Mouse (Mus musculus): ENCODE results near the gene Ttll5. TPM values are rescaled to one million over a fixed set of nuclear protein-coding genes. Genes with fewer than 3 reads are reported as not detected.
A peak's percentile ranks its signal among the peaks of the same experiment; 100 is the strongest.

Gene Ttll5
- total and polyA plus RNA-seq, 3 experiments, result 7.4 to 18.5 TPM; not detected in 1

DNA sequence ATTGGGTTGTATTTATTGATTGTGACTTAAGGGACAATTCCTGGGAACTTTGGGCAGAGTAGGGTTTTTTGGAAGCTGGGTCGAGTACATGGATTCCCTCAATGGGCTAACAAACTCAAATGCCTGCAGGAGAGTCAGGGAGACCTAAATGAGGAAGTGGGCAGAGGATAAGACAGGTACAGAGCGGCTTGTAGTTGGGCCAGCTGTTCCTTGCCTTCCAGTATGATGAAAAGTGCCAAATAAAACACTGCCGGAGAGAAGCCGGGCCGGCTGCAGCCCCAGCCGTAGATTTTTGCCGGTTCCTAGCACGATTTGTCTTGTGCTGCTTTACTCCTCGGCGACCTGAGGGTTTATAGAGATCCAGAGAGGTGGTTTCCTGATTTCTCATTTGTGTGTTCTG, 104.1 kb downstream of the Ttll5 start:
- H3K36me3 ChIP-seq (ENCODE audit: control insufficient read depth in 1 of 2, insufficient read depth in 2 of 2, low read length in 2 of 2), result no peaks in the 10 kb centered on the region; a peak in 1 of 4 replicates

DNA sequence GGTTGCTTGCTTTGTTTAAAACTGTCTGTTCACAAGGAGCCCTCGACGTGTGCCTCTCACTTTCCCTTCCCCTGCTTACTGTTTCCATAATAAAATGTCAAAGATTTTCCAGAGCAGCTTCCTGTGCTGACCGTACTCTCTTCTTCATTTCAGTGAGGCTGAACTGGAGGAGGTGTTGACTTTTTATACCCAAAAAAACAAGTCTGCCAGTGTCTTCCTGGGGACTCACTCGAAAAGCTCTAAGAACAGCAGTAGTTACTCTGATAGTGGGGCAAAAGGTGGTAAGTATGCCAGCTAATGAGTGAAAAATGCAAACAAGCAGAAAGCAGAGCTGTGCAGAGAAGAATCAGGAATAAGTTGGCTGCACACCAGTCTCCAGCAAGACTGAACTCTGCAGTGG, 105.3 kb downstream of the Ttll5 start:
- H3K9ac ChIP-seq (ENCODE audit: control insufficient read depth, low read depth, low read length, poor library complexity, severe bottlenecking), result no peak overlapping the region
- no peaks in the 10 kb centered on the region for H3K27me3 ChIP-seq (ENCODE audit: control insufficient read depth in 1 of 2, insufficient read depth in 2 of 2, low read length in 2 of 2)
- H3K79me2 ChIP-seq (ENCODE audit: control insufficient read depth, insufficient read depth, low read length, poor library complexity), result no peaks in the 10 kb centered on the region
- H3K9me3 ChIP-seq (replicated peaks; ENCODE audit: insufficient read depth, low read length), result no peaks in the 10 kb centered on the region
- no peak for DNase-seq (ENCODE audit: low read depth, low spot score)
- TF ChIP-seq ZMIZ1 (IDR thresholded peaks at IDR 0.05; ENCODE audit: low read depth, low read length), result no peak
- TF ChIP-seq BHLHE40 (IDR thresholded peaks at IDR 0.05; ENCODE audit: borderline replicate concordance, low read depth, low read length), result no peak
- no peak for TF ChIP-seq POLR2AphosphoS5 (IDR thresholded peaks at IDR 0.05; ENCODE audit: borderline replicate concordance, low read depth, low read length)
- TF ChIP-seq MAZ (IDR thresholded peaks at IDR 0.05; ENCODE audit: low read depth, low read length), result no peak
- TF ChIP-seq USF2 (IDR thresholded peaks at IDR 0.05; ENCODE audit: borderline replicate concordance in 1 of 2, insufficient read depth in 1 of 2, low read depth in 1 of 2, low read length in 2 of 2), result no peak
- no peak for TF ChIP-seq MAFK (IDR thresholded peaks at IDR 0.05; ENCODE audit: borderline replicate concordance, low read depth, low read length)
- TF ChIP-seq ZKSCAN1 (IDR thresholded peaks at IDR 0.05; ENCODE audit: low read depth, low read length), result no peak
- no peak for TF ChIP-seq NRF1 (IDR thresholded peaks at IDR 0.05; ENCODE audit: insufficient read depth, low read depth, low read length, poor library complexity, severe bottlenecking)
- no peak for TF ChIP-seq GATA1 (IDR thresholded peaks at IDR 0.05; ENCODE audit: low read depth, low read length)
- TF ChIP-seq CHD1 (IDR thresholded peaks at IDR 0.05; ENCODE audit: low read depth, low read length), result no peak
- no peak for TF ChIP-seq JUND (IDR thresholded peaks at IDR 0.05; ENCODE audit: low read depth, low read length)
- no peak for TF ChIP-seq USF1 (IDR thresholded peaks at IDR 0.05; ENCODE audit: low read depth, low read length)
- TF ChIP-seq RAD21 (IDR thresholded peaks at IDR 0.05; ENCODE audit: low read depth, low read length), result no peak
- TF ChIP-seq GABPA (IDR thresholded peaks at IDR 0.05; ENCODE audit: low read depth, low read length), result no peak
- no peaks in the 10 kb centered on the region for H3K4me1 ChIP-seq (ENCODE audit: control insufficient read depth in 1 of 2, insufficient read depth in 2 of 2, low read length in 2 of 2)
- no peaks in the 10 kb centered on the region; a peak in 1 of 4 replicates for H3K36me3 ChIP-seq (ENCODE audit: control insufficient read depth in 1 of 2, insufficient read depth in 2 of 2, low read length in 2 of 2)
- no peak overlapping the region for H3K4me3 ChIP-seq (ENCODE audit: control insufficient read depth in 1 of 2, insufficient read depth in 1 of 2, low read depth in 2 of 2, low read length in 2 of 2)
- H3K27ac ChIP-seq (ENCODE audit: control insufficient read depth, low read depth, low read length), result no peak overlapping the region

More for the DNA sequence above, 104.1 kb downstream of the Ttll5 start:
- H3K9ac ChIP-seq (ENCODE audit: control insufficient read depth, low read depth, low read length, poor library complexity, severe bottlenecking), result no peak overlapping the region
- no peak overlapping the region for H3K4me3 ChIP-seq (ENCODE audit: control insufficient read depth in 1 of 2, insufficient read depth in 1 of 2, low read depth in 2 of 2, low read length in 2 of 2)
- H3K4me1 ChIP-seq (ENCODE audit: control insufficient read depth in 1 of 2, insufficient read depth in 2 of 2, low read length in 2 of 2), result no peaks in the 10 kb centered on the region
- H3K9me3 ChIP-seq (replicated peaks; ENCODE audit: insufficient read depth, low read length), result no peaks in the 10 kb centered on the region
- no peaks in the 10 kb centered on the region for H3K79me2 ChIP-seq (ENCODE audit: control insufficient read depth, insufficient read depth, low read length, poor library complexity)
- peak; percentile 15 for DNase-seq (ENCODE audit: low read depth, low spot score)
- no peak for TF ChIP-seq ELF1 (IDR thresholded peaks at IDR 0.05; ENCODE audit: low read depth, low read length)
- TF ChIP-seq NRF1 (IDR thresholded peaks at IDR 0.05; ENCODE audit: insufficient read depth, low read depth, low read length, poor library complexity, severe bottlenecking), result no peak
- TF ChIP-seq JUND (IDR thresholded peaks at IDR 0.05; ENCODE audit: low read depth, low read length), result no peak
- TF ChIP-seq UBTF (IDR thresholded peaks at IDR 0.05; ENCODE audit: borderline replicate concordance, insufficient read depth, low read depth, low read length), result no peak
- TF ChIP-seq GATA1 (IDR thresholded peaks at IDR 0.05; ENCODE audit: low read depth, low read length), result no peak
- no peak for TF ChIP-seq POLR2AphosphoS2 (IDR thresholded peaks at IDR 0.05; ENCODE audit: low read length)
- no peak for TF ChIP-seq POLR2A (IDR thresholded peaks at IDR 0.05; ENCODE audit: control insufficient read depth in 1 of 2, insufficient read depth in 1 of 2, low read depth in 1 of 2, low read length in 2 of 2, poor library complexity in 1 of 2)
- no peak for TF ChIP-seq GABPA (IDR thresholded peaks at IDR 0.05; ENCODE audit: low read depth, low read length)
- TF ChIP-seq MYB (IDR thresholded peaks at IDR 0.05; ENCODE audit: low read depth, low read length), result no peak
- no peak for TF ChIP-seq POLR2AphosphoS5 (IDR thresholded peaks at IDR 0.05; ENCODE audit: borderline replicate concordance, low read depth, low read length)
- no peak for TF ChIP-seq MAZ (IDR thresholded peaks at IDR 0.05; ENCODE audit: low read depth, low read length)
- TF ChIP-seq TBP (IDR thresholded peaks at IDR 0.05; ENCODE audit: low read depth, low read length), result no peak
- no peaks in the 10 kb centered on the region for H3K27me3 ChIP-seq (ENCODE audit: control insufficient read depth in 1 of 2, insufficient read depth in 2 of 2, low read length in 2 of 2)
- H3K27ac ChIP-seq (ENCODE audit: control insufficient read depth, low read depth, low read length), result no peak overlapping the region
